Mouse (Mus musculus): Measurements from ENCODE around the gene Tmem52.
"Not testable (repeated sequence)": the region's sequence is repeated elsewhere in the genome, so short reads cannot be mapped to it uniquely, and the experiment has no call there.

GRCm38 (mm10) chr4:155473796-155474195, 4.9 kb downstream of the Tmem52 start:
- not testable (repeated sequence) for TF ChIP-seq MAX (IDR thresholded peaks at IDR 0.05; ENCODE audit: low read length); CTCF (IDR thresholded peaks at IDR 0.05 in 2 of 3, conservative IDR thresholded peaks at IDR 0.05 in 1 of 3; ENCODE audit: control insufficient read depth in 1 of 3, insufficient read depth in 1 of 3, low read depth in 2 of 3, low read length in 3 of 3, poor library complexity in 1 of 3, severe bottlenecking in 1 of 3); ZKSCAN1 (IDR thresholded peaks at IDR 0.05; ENCODE audit: low read depth, low read length); HCFC1 (IDR thresholded peaks at IDR 0.05; ENCODE audit: low read depth, low read length); GABPA (IDR thresholded peaks at IDR 0.05; ENCODE audit: low read depth, low read length); MYC (IDR thresholded peaks at IDR 0.05; ENCODE audit: low read depth, low read length); POLR2AphosphoS5 (IDR thresholded peaks at IDR 0.05; ENCODE audit: borderline replicate concordance, low read depth, low read length); TAL1 (IDR thresholded peaks at IDR 0.05; ENCODE audit: low read length); TCF12 (IDR thresholded peaks at IDR 0.05; ENCODE audit: low read depth, low read length); GATA1 (IDR thresholded peaks at IDR 0.05; ENCODE audit: low read depth, low read length); EP300 (IDR thresholded peaks at IDR 0.05; ENCODE audit: low read depth in 1 of 2, low read length in 2 of 2); MAFK (IDR thresholded peaks at IDR 0.05; ENCODE audit: borderline replicate concordance, low read depth, low read length)

All from MEL (cell line).